Mouse (Mus musculus) limb, embryonic 14.5 days (tissue): ENCODE data around the gene Radil. TPM values are rescaled to one million over a fixed set of nuclear protein-coding genes. Genes with fewer than 3 reads are reported as not detected.
A peak's percentile ranks its signal among the peaks of the same experiment; 100 is the strongest.

ENCODE experiments used
- ATAC-seq: fragments of 200-750 bp; cut with Nextera tagmentation; 2 replicates; pipeline ENCODE4 v1.8.0; 2017; ENCODE audit warnings: low read depth, moderate number of reproducible peaks, moderate TSS enrichment; ENCODE audit not compliant: low FRiP score
- DNase-seq: peaks from one replicate; pipeline ENCODE4 v3.0.0-alpha.2; 2015; ENCODE audit warnings: low spot score
- H3K27ac ChIP-seq: fragments of 300-500 bp; sonication (generic); replicated peaks from 2 replicates; pipeline ENCODE4 v1.5.1; 2014; ENCODE audit warnings: low read depth, mild to moderate bottlenecking, low read length, moderate library complexity, mixed read lengths
- H3K27me3 ChIP-seq: fragments of 300-500 bp; sonication (generic); 2 replicates; pipeline ENCODE4 v1.6.1; 2014; ENCODE audit warnings: low read length, mixed read lengths; ENCODE audit not compliant: control insufficient read depth, insufficient read depth
- H3K36me3 ChIP-seq: fragments of 300-500 bp; sonication (generic); 2 replicates; pipeline ENCODE4 v1.6.1; 2014; ENCODE audit warnings: mild to moderate bottlenecking, low read length, moderate library complexity, mixed read lengths; ENCODE audit not compliant: control insufficient read depth, insufficient read depth
- H3K4me1 ChIP-seq: fragments of 300-500 bp; sonication (generic); 2 replicates; pipeline ENCODE4 v1.6.1; 2014; ENCODE audit warnings: antibody characterized with exemption, low read length, mixed read lengths; ENCODE audit not compliant: control insufficient read depth, insufficient read depth
- H3K4me2 ChIP-seq: fragments of 300-500 bp; sonication (generic); replicated peaks from 2 replicates; pipeline ENCODE4 v1.6.1; 2014; ENCODE audit warnings: low read depth, mild to moderate bottlenecking, low read length, moderate library complexity; ENCODE audit not compliant: severe bottlenecking
- H3K4me3 ChIP-seq: fragments of 300-500 bp; sonication (generic); replicated peaks from 2 replicates; pipeline ENCODE4 v1.5.1; 2014; ENCODE audit warnings: low read length
- H3K9ac ChIP-seq: fragments of 300-500 bp; sonication (generic); 2 replicates; pipeline ENCODE4 v1.6.1; 2014; ENCODE audit warnings: mild to moderate bottlenecking, low read depth, low read length, moderate library complexity; ENCODE audit not compliant: severe bottlenecking
- H3K9me3 ChIP-seq: fragments of 300-500 bp; sonication (generic); 2 replicates; pipeline ENCODE4 v1.6.1; 2016; ENCODE audit warnings: low read length; ENCODE audit not compliant: control insufficient read depth
- POLR2A ChIP-seq: fragments of 200-500 bp; IDR thresholded peaks from 2 replicates; pipeline ENCODE4 v1.8.0; 2012; ENCODE audit warnings: inconsistent platforms, mild to moderate bottlenecking, moderate library complexity, borderline replicate concordance; ENCODE audit not compliant: insufficient read depth, insufficient read length; ENCODE audit errors: extremely low read depth
- WGBS: fragments of 180-500 bp; shearing (Covaris S2); extraction: QIAGEN DNeasy Blood & Tissue Kit; methylation state at CpG from one replicate; pipeline ENCODE4 v1.1.7; 2014; 5-methylcytosine and 5-hydroxymethylcytosine counted together
- polyA plus RNA-seq, 2 experiments: library from polyadenylated mRNA; depleted of rRNA in 1 of 2; stranded (reverse) in 1 of 2; unstranded in 1 of 2; fragments of >200 nt; fragmentation: Nextera tagmentation in 1 of 2; extraction: Ambion mirVana in 1 of 2; gene quantifications; 2 replicates each; pipeline versions ENCODE4 v1.2.1 to v1.2.3; 2012 to 2014

Radil gene
- polyA plus RNA-seq (2012; rRNA removed) (7.4 and 9.9 TPM in 2 replicates), polyA plus RNA-seq (2014; fragmentation: Nextera tagmentation; extraction: Ambion mirVana) (4.4 and 5.7 TPM in 2 replicates)

DNA sequence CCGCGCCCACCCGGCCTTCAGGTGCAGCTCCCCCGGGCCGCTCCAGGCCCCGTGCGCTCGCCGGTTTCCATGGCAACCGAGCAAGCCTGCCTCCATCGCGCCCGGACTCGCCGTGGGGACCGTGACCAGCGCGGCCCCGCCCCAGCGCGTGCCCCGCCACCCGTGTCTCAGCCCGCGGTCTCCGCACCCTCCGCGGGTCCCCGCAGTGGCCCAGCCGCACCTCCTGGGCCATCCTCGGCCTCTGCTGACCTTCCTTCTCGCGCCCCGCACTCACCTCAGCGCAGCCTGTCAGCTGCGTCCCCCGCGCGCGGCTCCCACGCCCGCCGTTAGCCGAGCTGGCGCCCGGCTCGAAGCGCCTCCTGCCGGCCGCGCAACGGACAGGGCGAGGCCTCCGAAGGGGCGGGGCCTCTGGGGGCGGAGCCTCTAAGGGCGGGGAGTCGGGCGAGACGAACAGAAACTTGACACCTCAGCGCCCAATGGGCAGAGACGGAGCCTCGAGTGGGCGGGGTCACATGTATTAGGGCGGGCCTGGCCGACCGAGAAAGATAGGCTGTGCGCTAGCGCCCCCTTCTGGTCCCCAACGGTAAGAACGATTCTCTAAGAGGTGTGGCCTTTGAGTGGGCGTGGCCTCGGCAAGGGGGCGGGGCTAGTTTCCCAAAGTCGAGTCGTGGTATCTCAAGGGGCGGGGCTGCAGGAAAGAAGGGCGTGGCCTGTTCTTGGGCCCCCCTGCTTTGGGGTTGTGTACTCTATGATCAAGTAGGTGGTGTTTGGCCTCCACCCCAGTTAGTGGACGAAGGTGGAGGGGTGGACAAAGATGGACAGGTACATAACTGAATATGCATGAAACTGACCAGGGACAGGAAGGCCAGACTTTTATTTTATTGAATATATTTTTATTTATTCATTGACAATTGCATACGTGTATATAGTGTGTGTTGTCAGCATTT lies at the start of gene Radil:
Gene Radil (minus strand): TSS at position 393 of the 947 bp plus-strand sequence.
- Histone ChIP-seq H3K27ac (peak within 1 kb of the TSS; percentile 14; the same call in 1 of the 2 replicates), H3K4me3 (peak within 1 kb of the TSS; percentile 65), H3K9me3 (no peaks in the 10 kb centered on the region), H3K4me2 (peak within 1 kb of the TSS; percentile 99), H3K36me3 (no peaks in the 10 kb centered on the region), H3K4me1 (peaks cover 4% of the 10 kb centered on the region; the same call in 1 of the 2 replicates), H3K9ac (peak within 1 kb of the TSS; percentile 34), H3K27me3 (no peaks in the 10 kb centered on the region)
- 3% methylated on average over 60 of the region's 80 CpGs for WGBS
- no peak for TF ChIP-seq POLR2A
- DNase-seq (peak; percentile 95), ATAC-seq (peak; percentile 92)

DNA sequence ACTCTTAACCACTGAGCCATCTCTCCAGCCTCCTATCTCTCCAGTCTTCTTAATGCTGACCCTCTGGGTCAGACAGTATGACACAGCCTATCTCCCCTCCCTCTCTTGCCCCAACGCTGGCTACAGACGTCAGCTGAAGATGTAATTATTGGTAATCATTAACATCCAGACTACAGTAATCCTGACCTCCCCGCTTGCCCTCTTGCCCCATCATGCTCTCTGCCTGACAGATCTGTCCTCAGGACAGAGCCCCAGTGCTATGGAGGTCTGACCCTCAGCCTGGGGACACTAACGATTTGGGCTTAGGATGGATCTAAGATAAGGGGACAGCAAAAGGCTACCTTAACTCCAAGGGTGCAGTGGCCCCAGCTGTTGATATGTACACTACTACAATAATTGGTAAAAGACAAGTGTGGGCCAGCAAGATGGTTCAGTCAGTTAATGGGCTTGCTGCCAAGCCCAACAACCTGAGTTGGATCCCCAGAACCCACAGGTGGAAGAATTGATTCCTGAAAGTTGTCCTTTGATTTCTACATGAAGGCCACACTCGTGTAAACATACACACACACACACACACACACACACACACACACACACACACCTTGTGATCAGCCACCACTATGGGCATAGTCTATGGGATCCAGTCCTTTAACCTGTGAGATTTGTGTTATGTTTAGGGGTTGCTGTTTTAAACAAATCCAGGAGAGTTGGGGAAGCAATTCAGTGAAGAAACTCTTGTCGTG lies 46.9 kb upstream of the Radil start:
- no peak overlapping the region for H3K27ac ChIP-seq
- TF ChIP-seq POLR2A = no peak
- no peak for ATAC-seq
- H3K36me3 ChIP-seq = no peaks in the 10 kb centered on the region
- H3K27me3 ChIP-seq = no peaks in the 10 kb centered on the region
- H3K4me1 ChIP-seq = no peaks in the 10 kb centered on the region
- no peak overlapping the region for H3K4me3 ChIP-seq
- DNase-seq = no peak
- no peak overlapping the region for H3K9ac ChIP-seq
- 77% methylated on average over 6 of the region's 6 CpGs for WGBS
- no peaks in the 10 kb centered on the region for H3K9me3 ChIP-seq
- no peak overlapping the region for H3K4me2 ChIP-seq

DNA sequence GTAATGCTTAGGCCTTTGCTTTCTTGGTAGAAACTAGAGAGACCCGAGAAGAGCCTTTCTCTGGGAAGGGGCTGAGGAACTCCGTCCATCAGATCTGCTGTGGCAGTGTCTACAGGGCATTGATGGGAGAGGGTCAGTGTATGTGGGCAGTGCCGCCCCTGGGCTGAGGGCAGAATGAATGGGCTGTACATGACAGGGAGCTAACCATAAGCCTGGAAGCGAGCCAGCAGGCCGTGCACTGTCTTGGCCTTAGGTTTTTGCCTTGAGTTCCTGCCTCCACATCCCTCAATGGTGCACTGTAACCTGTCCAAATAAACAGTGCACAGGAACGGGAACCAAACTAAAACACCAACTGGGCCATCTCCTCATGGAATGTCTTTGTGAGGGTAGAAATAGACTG lies 45.8 kb upstream of the Radil start:
- 85% methylated on average over 6 of the region's 6 CpGs for WGBS

DNA sequence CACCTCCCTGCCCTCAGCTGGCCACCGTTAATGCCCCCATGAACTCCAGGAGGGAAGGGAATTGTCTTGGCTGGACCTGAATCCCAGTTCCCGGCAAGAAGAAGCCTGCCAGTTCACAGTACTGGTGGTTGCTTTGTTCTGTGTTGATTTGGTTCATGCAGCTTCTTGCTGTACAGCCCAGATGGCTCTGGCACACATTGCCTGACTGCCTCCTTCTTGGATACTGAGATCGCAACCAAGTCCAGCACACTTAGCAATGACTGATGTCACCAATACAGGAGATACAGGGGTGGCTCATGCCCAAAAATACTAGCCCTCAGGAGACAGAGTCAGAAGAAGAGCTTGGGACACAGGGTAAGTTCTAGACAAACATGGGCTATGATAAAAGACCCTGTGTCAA lies 44.8 kb upstream of the Radil start:
- WGBS = 54% methylated on average over 3 of the region's 3 CpGs
- no peak for ATAC-seq
- Histone ChIP-seq H3K9me3 (no peaks in the 10 kb centered on the region), H3K36me3 (no peaks in the 10 kb centered on the region), H3K27me3 (no peaks in the 10 kb centered on the region), H3K4me1 (no peaks in the 10 kb centered on the region), H3K4me2 (no peak overlapping the region), H3K9ac (no peak overlapping the region), H3K27ac (no peak overlapping the region), H3K4me3 (no peak overlapping the region)
- DNase-seq = no peak
- no peak for TF ChIP-seq POLR2A

More for the DNA sequence above, 45.8 kb upstream of the Radil start:
- H3K4me2 ChIP-seq = no peak overlapping the region
- no peak overlapping the region for H3K4me3 ChIP-seq
- no peaks in the 10 kb centered on the region for H3K27me3 ChIP-seq
- H3K27ac ChIP-seq = no peak overlapping the region
- no peak for TF ChIP-seq POLR2A
- no peak for ATAC-seq
- no peaks in the 10 kb centered on the region for H3K4me1 ChIP-seq
- no peaks in the 10 kb centered on the region for H3K36me3 ChIP-seq
- no peak overlapping the region for H3K9ac ChIP-seq
- no peak for DNase-seq
- H3K9me3 ChIP-seq = no peaks in the 10 kb centered on the region

DNA sequence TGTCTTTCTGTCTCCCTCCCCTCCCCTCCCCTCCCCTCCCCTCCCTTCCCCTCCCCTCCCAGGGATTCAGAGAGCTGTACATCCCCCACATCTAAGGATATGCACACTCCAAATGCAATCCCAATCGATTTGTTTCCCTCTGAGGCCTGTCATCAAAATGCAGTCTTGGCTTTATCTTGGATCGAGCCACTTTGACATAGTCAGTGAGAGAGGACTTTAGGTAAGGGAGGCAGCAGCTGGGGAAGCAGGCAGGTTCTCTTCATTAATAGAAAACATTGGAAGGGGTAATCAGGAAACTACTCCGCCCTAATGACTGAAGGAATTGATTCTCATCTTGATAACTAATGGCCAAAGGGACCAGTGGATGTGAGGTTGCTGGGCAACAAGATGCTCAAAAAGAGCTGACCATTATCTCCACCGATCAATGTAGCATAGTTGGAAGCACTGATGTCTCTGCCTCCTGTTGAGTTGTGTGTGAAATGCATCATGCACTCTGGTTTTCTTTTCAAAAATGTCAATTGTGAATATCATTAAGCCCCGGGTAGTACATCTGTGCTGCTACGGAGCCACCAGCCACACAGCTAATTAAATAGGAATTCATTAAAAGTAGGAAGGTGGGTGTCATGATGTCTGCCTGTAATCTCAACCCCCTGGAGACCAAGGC lies 40.2 kb upstream of the Radil start:
- H3K27me3 ChIP-seq = no peaks in the 10 kb centered on the region
- no peak overlapping the region for H3K27ac ChIP-seq
- no peaks in the 10 kb centered on the region for H3K36me3 ChIP-seq
- no peak for TF ChIP-seq POLR2A
- DNase-seq = no peak
- 80% methylated on average over 6 of the region's 6 CpGs for WGBS
- no peak overlapping the region for H3K9ac ChIP-seq
- H3K4me2 ChIP-seq = no peak overlapping the region
- no peak for ATAC-seq
- no peak overlapping the region for H3K4me3 ChIP-seq
- no peaks in the 10 kb centered on the region for H3K4me1 ChIP-seq
- H3K9me3 ChIP-seq = no peaks in the 10 kb centered on the region
